Mouse (Mus musculus): ENCODE measurements around the gene Rgs2. TPM values are rescaled to one million over a fixed set of nuclear protein-coding genes. Genes with fewer than 3 reads are reported as not detected.

Gene Rgs2
- polyA plus RNA-seq, 1 experiment from 2014 or later: 10.6 TPM

- H3K9ac ChIP-seq (ENCODE audit: low read depth, low read length): no peak overlapping the region
- no peaks in the 10 kb centered on the region for H3K9me3 ChIP-seq (replicated peaks; ENCODE audit: control insufficient read depth, low read length)
- H3K4me2 ChIP-seq (ENCODE audit: low read depth, low read length): no peak overlapping the region
- H3K36me3 ChIP-seq (ENCODE audit: control insufficient read depth, insufficient read depth): no peaks in the 10 kb centered on the region
- 64% methylated on average over 3 of the region's 3 CpGs for WGBS (ENCODE audit: insufficient replicate concordance)
- H3K27ac ChIP-seq (ENCODE audit: low read length): no peak overlapping the region
- no peaks in the 10 kb centered on the region for H3K27me3 ChIP-seq (ENCODE audit: control insufficient read depth, insufficient read depth, low read depth, low read length)
- ATAC-seq (ENCODE audit: low read depth): no peak
- H3K4me3 ChIP-seq (ENCODE audit: low read depth, low read length): no peak overlapping the region
- H3K4me1 ChIP-seq (ENCODE audit: control insufficient read depth, low read depth, low read length): no peaks in the 10 kb centered on the region
These were observed 41.7 kb downstream of the Rgs2 start for GRCm38 (mm10) chr1:143962301-143962700.

DNA sequence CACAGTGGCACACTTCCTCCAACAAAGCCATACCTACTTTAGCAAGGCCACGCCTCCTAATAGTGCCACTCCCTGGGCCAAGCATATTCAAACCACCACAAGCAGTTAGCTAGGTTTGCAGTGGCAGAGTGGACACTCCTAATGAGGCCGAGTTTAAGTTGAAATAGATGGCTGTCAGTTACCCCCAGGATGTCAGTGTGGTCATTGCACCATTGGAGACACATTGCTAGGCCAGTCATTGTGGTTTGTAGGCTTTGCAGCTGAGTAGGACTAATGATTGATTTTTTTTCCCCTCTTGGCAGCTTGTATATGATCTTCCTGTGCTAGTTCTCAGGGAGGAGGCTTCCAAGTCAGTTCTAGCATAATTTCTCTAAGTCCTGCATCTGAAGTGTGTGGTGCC is 43.6 kb downstream of the Rgs2 start:
- no peak for ATAC-seq (ENCODE audit: low read depth)
- 38% methylated on average over 2 of the region's 2 CpGs for WGBS (ENCODE audit: insufficient replicate concordance)

GRCm38 (mm10) chr1:143956090-143956489 is 47.9 kb downstream of the Rgs2 start:
- WGBS (ENCODE audit: insufficient replicate concordance): 28% methylated on average over 1 of the region's 1 CpGs
- no peaks in the 10 kb centered on the region for H3K9me3 ChIP-seq (replicated peaks; ENCODE audit: control insufficient read depth, low read length)
- no peak overlapping the region for H3K27ac ChIP-seq (ENCODE audit: low read length)
- H3K4me2 ChIP-seq (ENCODE audit: low read depth, low read length): no peak overlapping the region
- no peak overlapping the region for H3K9ac ChIP-seq (ENCODE audit: low read depth, low read length)
- no peaks in the 10 kb centered on the region for H3K4me1 ChIP-seq (ENCODE audit: control insufficient read depth, low read depth, low read length)
- ATAC-seq (ENCODE audit: low read depth): no peak
- H3K4me3 ChIP-seq (ENCODE audit: low read depth, low read length): no peak overlapping the region
- no peaks in the 10 kb centered on the region for H3K27me3 ChIP-seq (ENCODE audit: control insufficient read depth, insufficient read depth, low read depth, low read length)
- H3K36me3 ChIP-seq (ENCODE audit: control insufficient read depth, insufficient read depth): no peaks in the 10 kb centered on the region

More for the DNA sequence above, 43.6 kb downstream of the Rgs2 start:
- no peak overlapping the region for H3K27ac ChIP-seq (ENCODE audit: low read length)
- no peak overlapping the region for H3K4me2 ChIP-seq (ENCODE audit: low read depth, low read length)
- no peaks in the 10 kb centered on the region for H3K27me3 ChIP-seq (ENCODE audit: control insufficient read depth, insufficient read depth, low read depth, low read length)
- no peaks in the 10 kb centered on the region for H3K4me1 ChIP-seq (ENCODE audit: control insufficient read depth, low read depth, low read length)
- no peak overlapping the region for H3K9ac ChIP-seq (ENCODE audit: low read depth, low read length)
- H3K4me3 ChIP-seq (ENCODE audit: low read depth, low read length): no peak overlapping the region
- H3K9me3 ChIP-seq (replicated peaks; ENCODE audit: control insufficient read depth, low read length): no peaks in the 10 kb centered on the region
- H3K36me3 ChIP-seq (ENCODE audit: control insufficient read depth, insufficient read depth): no peaks in the 10 kb centered on the region

- ATAC-seq (ENCODE audit: low read depth): no peak
- H3K4me3 ChIP-seq (ENCODE audit: low read depth, low read length): no peak overlapping the region
- no peak overlapping the region for H3K9ac ChIP-seq (ENCODE audit: low read depth, low read length)
- H3K27me3 ChIP-seq (ENCODE audit: control insufficient read depth, insufficient read depth, low read depth, low read length): no peaks in the 10 kb centered on the region
- WGBS (ENCODE audit: insufficient replicate concordance): 63% methylated on average over 2 of the region's 2 CpGs
- H3K36me3 ChIP-seq (ENCODE audit: control insufficient read depth, insufficient read depth): no peaks in the 10 kb centered on the region
- no peaks in the 10 kb centered on the region for H3K4me1 ChIP-seq (ENCODE audit: control insufficient read depth, low read depth, low read length)
- no peaks in the 10 kb centered on the region for H3K9me3 ChIP-seq (replicated peaks; ENCODE audit: control insufficient read depth, low read length)
- no peak overlapping the region for H3K4me2 ChIP-seq (ENCODE audit: low read depth, low read length)
- no peak overlapping the region for H3K27ac ChIP-seq (ENCODE audit: low read length)
These were observed 51.1 kb downstream of the Rgs2 start for GRCm38 (mm10) chr1:143952841-143953240.

Other genes with a start within 250 kb of the Rgs2 start
- gene Trove2, start 227.1 kb downstream of the Rgs2 start, polyA plus RNA-seq (2015; fragmentation: Nextera tagmentation; extraction: Ambion mirVana): 1.4 and 1.7 TPM in 2 replicates
- gene Uchl5, start 226.9 kb downstream of the Rgs2 start, polyA plus RNA-seq (2015; fragmentation: Nextera tagmentation; extraction: Ambion mirVana): 60.0 and 67.5 TPM in 2 replicates
- 0.06 TPM in 1 of 2 replicates, not detected in the other for gene Rgs13, start 173.2 kb upstream of the Rgs2 start, polyA plus RNA-seq (2015; fragmentation: Nextera tagmentation; extraction: Ambion mirVana)
- gene Rgs1, start 245.1 kb upstream of the Rgs2 start, polyA plus RNA-seq (2015; fragmentation: Nextera tagmentation; extraction: Ambion mirVana): 0.54 and 0.71 TPM in 2 replicates

Measured in liver, embryonic 16.5 days (tissue).